Mouse (Mus musculus): ENCODE results near the gene Twf2.

- TF ChIP-seq POLR2A (IDR thresholded peaks at IDR 0.05; ENCODE audit: control insufficient read depth, low read depth, low read length) (no peak), CTCF (IDR thresholded peaks at IDR 0.05; ENCODE audit: control insufficient read depth, insufficient read depth, insufficient replicate concordance, low read depth, low read length) (no peak)
Measured at GRCm38 (mm10) chr9:106197732-106198131, 5.2 kb upstream of the Twf2 start.
